ENCODE assay signal across 13 mouse cellular contexts in genomic region chr11:45816712-45817111, GRCm38 (mm10).
"Had no signal": no experiment of that assay in that cellular context is flagged by ENCODE, and none has a peak within 500 bp of the region (broad histone marks: within the 10 kb centered on the region; RNA-seq: fewer than 3 reads in every experiment).

No protein-coding gene starts in this region.

- H3K9me3 ChIP-seq: limb, embryonic 10.5 days; liver, embryonic 12.5 days; lung, embryonic 15.5 days; midbrain, embryonic 13.5 days; neural tube, embryonic 15.5 days had no signal

- H3K4me1 ChIP-seq: limb, embryonic 10.5 days; lung, embryonic 15.5 days; neural tube, embryonic 15.5 days had no signal

- H3K27me3 ChIP-seq: liver, embryonic 12.5 days; lung, embryonic 15.5 days; midbrain, embryonic 13.5 days; neural tube, embryonic 15.5 days had no signal

- ATAC-seq: liver, embryonic 12.5 days; midbrain, embryonic 13.5 days had no signal

- H3K27ac ChIP-seq: left cerebral cortex, adult 2 months; limb, embryonic 10.5 days; liver, embryonic 12.5 days; lung, embryonic 15.5 days; midbrain, embryonic 13.5 days; neural tube, embryonic 15.5 days had no signal

- H3K4me3 ChIP-seq: left cerebral cortex, adult 2 months; limb, embryonic 10.5 days; liver, embryonic 12.5 days; lung, embryonic 15.5 days; midbrain, embryonic 13.5 days; myocyte; neural tube, embryonic 15.5 days had no signal

- H3K9ac ChIP-seq: liver, embryonic 12.5 days; lung, embryonic 15.5 days; midbrain, embryonic 13.5 days; neural tube, embryonic 15.5 days had no signal

- H3K4me2 ChIP-seq: liver, embryonic 12.5 days; lung, embryonic 15.5 days; midbrain, embryonic 13.5 days; neural tube, embryonic 15.5 days had no signal

- DNase-seq: kidney, adult 11 months; kidney, postnatal 14 days; right cerebral cortex, adult 18-20 months; right cerebral cortex, postnatal 25 days; spleen, adult 18-20 months; thymus, postnatal 4 days had no signal

- H3K36me3 ChIP-seq: limb, embryonic 10.5 days; liver, embryonic 12.5 days; lung, embryonic 15.5 days; midbrain, embryonic 13.5 days; neural tube, embryonic 15.5 days had no signal
